Mouse (Mus musculus) intestine, embryonic 14.5 days (tissue): ENCODE measurements around the gene Cul1. TPM values are rescaled to one million over a fixed set of nuclear protein-coding genes. Genes with fewer than 3 reads are reported as not detected.

Source experiments
- ATAC-seq: fragments of 200-750 bp; cut with Nextera tagmentation; replicated peaks from 2 replicates; pipeline ENCODE4 v1.8.0; 2017; ENCODE audit warnings: low read depth, moderate number of reproducible peaks, moderate TSS enrichment, moderate library complexity; ENCODE audit not compliant: low FRiP score, low TSS enrichment
- DNase-seq: peaks from one replicate; pipeline ENCODE4 v3.0.0-alpha.2; 2018; ENCODE audit warnings: low spot score
- H3K27ac ChIP-seq: fragments of 300-500 bp; sonication (generic); 2 replicates; pipeline ENCODE4 v1.5.1; 2014; ENCODE audit warnings: low read depth, mild to moderate bottlenecking, control low read depth
- H3K27me3 ChIP-seq: fragments of 300-500 bp; sonication (generic); replicated peaks from 2 replicates; pipeline ENCODE4 v1.6.1; 2014; ENCODE audit warnings: low read length, control low read depth; ENCODE audit not compliant: control insufficient read depth, insufficient read depth
- H3K36me3 ChIP-seq: fragments of 300-500 bp; sonication (generic); 2 replicates; pipeline ENCODE4 v1.6.1; 2014; ENCODE audit warnings: low read length, control low read depth; ENCODE audit not compliant: control insufficient read depth, insufficient read depth
- H3K4me1 ChIP-seq: fragments of 300-500 bp; sonication (generic); replicated peaks from 2 replicates; pipeline ENCODE4 v1.6.1; 2014; ENCODE audit warnings: low read length, control low read depth, mixed read lengths; ENCODE audit not compliant: control insufficient read depth, insufficient read depth
- H3K4me2 ChIP-seq: fragments of 300-500 bp; sonication (generic); 2 replicates; pipeline ENCODE4 v1.6.1; 2014; ENCODE audit warnings: low read length
- H3K4me3 ChIP-seq: fragments of 300-500 bp; sonication (generic); 2 replicates; pipeline ENCODE4 v1.5.1; 2014; ENCODE audit warnings: low read depth, low read length, control low read depth, mixed read lengths
- H3K9ac ChIP-seq: fragments of 300-500 bp; sonication (generic); 2 replicates; pipeline ENCODE4 v1.6.1; 2014; ENCODE audit warnings: mild to moderate bottlenecking, low read length
- H3K9me3 ChIP-seq: fragments of 300-500 bp; sonication (generic); 2 replicates; pipeline ENCODE4 v1.6.1; 2016; ENCODE audit warnings: low read length, control low read depth; ENCODE audit not compliant: control insufficient read depth
- WGBS: fragments of 180-500 bp; shearing (Covaris S2); extraction: QIAGEN DNeasy Blood & Tissue Kit; methylation state at CpG from one replicate; pipeline ENCODE4 v1.1.7; 2014; 5-methylcytosine and 5-hydroxymethylcytosine counted together
- polyA plus RNA-seq: library from polyadenylated mRNA; unstranded; fragments of >200 nt; fragmentation: Nextera tagmentation; extraction: Ambion mirVana; gene quantifications from 2 replicates; pipeline ENCODE4 v1.2.1, GENCODE M21; 2014

The Cul1 gene
- polyA plus RNA-seq, 1 experiment from 2014 or later: 124 TPM

DNA sequence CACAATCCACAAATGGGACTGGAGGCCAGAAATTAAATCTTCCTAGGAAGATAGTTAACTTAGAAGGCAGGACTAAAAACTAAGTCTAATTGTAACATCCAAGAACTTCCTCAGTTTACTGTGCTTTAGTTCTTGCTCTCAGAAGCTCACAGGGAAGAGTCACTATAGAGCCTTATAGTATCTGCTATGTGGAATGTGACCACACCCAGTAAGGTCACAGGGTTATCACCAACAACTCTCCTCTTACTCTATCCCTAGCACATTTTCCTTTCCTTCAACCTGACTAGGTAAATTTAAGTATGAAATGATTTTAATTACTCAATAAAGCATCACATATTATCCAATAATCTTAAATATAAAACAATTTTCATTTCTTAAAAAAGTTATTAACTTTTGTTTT is 107.2 kb downstream of the Cul1 start:
- Histone ChIP-seq H3K27me3 (no peaks in the 10 kb centered on the region), H3K4me2 (no peak overlapping the region), H3K36me3 (peaks cover 76% of the 10 kb centered on the region), H3K4me3 (no peak overlapping the region), H3K9ac (no peak overlapping the region), H3K27ac (no peak overlapping the region), H3K4me1 (no peaks in the 10 kb centered on the region), H3K9me3 (no peaks in the 10 kb centered on the region)
- no peak for DNase-seq
- ATAC-seq: no peak

- Histone ChIP-seq H3K4me2 (no peak overlapping the region), H3K27me3 (no peaks in the 10 kb centered on the region), H3K4me1 (no peaks in the 10 kb centered on the region), H3K9me3 (no peaks in the 10 kb centered on the region), H3K27ac (no peak overlapping the region), H3K9ac (no peak overlapping the region), H3K4me3 (no peak overlapping the region), H3K36me3 (peaks cover 72% of the 10 kb centered on the region)
- WGBS: 78% methylated on average over 2 of the region's 2 CpGs
- DNase-seq (no peak), ATAC-seq (no peak)
Observed at GRCm38 (mm10) chr6:47560846-47561245, 107.6 kb downstream of the Cul1 start.

- DNase-seq (no peak), ATAC-seq (no peak)
- Histone ChIP-seq H3K27ac (no peak overlapping the region), H3K9ac (no peak overlapping the region), H3K27me3 (no peaks in the 10 kb centered on the region), H3K4me3 (no peak overlapping the region), H3K4me1 (no peaks in the 10 kb centered on the region), H3K9me3 (no peaks in the 10 kb centered on the region), H3K4me2 (no peak overlapping the region), H3K36me3 (peaks cover 71% of the 10 kb centered on the region)
- WGBS: 86% methylated on average over 5 of the region's 5 CpGs
Observed at GRCm38 (mm10) chr6:47561426-47561825, 108.2 kb downstream of the Cul1 start.

- Histone ChIP-seq H3K9me3 (no peaks in the 10 kb centered on the region), H3K27me3 (no peaks in the 10 kb centered on the region), H3K4me1 (no peaks in the 10 kb centered on the region), H3K4me2 (no peak overlapping the region), H3K36me3 (peaks cover 78% of the 10 kb centered on the region), H3K9ac (no peak overlapping the region), H3K4me3 (no peak overlapping the region), H3K27ac (no peak overlapping the region)
- no peak for DNase-seq
- ATAC-seq: no peak
- WGBS: 66% methylated on average over 1 of the region's 1 CpGs
Observed at GRCm38 (mm10) chr6:47565326-47566035, 112.3 kb downstream of the Cul1 start.

DNA sequence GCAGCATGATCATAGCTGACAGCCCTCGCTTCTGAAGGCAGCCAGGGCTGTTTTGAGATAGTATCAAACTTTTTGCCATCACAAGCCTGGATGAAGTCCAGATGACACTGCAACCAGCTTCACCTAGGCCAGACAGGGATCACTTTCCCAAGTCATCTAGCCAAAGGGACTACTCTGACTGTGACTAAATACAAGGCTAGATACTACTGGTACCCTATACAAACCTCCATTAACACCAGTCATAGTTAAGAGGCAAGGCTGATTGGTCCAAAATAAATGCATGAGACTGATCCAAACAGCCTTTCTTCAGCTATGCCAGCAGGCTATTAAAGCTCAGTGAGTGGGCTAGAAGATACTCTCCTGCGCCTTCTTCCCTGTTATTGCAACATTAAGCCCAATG is 119.7 kb downstream of the Cul1 start:
- peaks cover 55% of the 10 kb centered on the region for H3K36me3 ChIP-seq
- no peak overlapping the region for H3K4me2 ChIP-seq
- H3K4me1 ChIP-seq: no peaks in the 10 kb centered on the region
- no peaks in the 10 kb centered on the region for H3K9me3 ChIP-seq
- no peaks in the 10 kb centered on the region for H3K27me3 ChIP-seq
- no peak overlapping the region for H3K27ac ChIP-seq
- H3K4me3 ChIP-seq: no peak overlapping the region
- DNase-seq (no peak), ATAC-seq (no peak)
- WGBS: 92% methylated on average over 2 of the region's 2 CpGs
- no peak overlapping the region for H3K9ac ChIP-seq

Other genes starting within 250 kb of the Cul1 start
- gene Ezh2, start 141.9 kb downstream of the Cul1 start, polyA plus RNA-seq: 75.4 and 78.2 TPM in 2 replicates